Mouse (Mus musculus): Measurements from ENCODE around the gene Gm37419. TPM values are rescaled to one million over a fixed set of nuclear protein-coding genes. Genes with fewer than 3 reads are reported as not detected.

Gene Gm37419
- polyA plus RNA-seq, 1 experiment = not detected

DNA sequence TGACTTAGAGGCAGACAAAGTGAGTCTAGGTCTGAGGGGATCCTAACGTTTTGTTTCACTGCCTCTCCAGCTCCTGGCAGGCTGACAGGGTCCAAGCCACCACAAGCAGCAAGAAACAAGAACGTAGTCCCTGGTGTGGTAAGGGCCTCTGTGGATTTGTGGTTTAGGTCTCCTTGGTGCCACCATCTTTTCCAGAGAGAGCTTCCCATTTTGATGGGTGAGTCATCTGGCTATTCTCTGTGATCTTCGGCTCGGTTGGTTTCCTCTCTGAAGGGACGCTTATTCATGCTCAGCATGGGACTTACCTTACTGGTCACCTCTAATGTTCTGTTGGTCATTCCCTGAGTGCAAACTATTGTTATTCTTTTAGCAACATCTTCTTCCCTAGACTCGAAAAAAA, 28.0 kb downstream of the Gm37419 start:
- TF ChIP-seq E2F4 (IDR thresholded peaks at IDR 0.05; ENCODE audit: insufficient read depth) (no peak), USF1 (IDR thresholded peaks at IDR 0.05; ENCODE audit: low read depth) (no peak), TCF12 (IDR thresholded peaks at IDR 0.05; ENCODE audit: insufficient read depth, poor library complexity, severe bottlenecking) (no peak), MYOG (IDR thresholded peaks at IDR 0.05; ENCODE audit: control insufficient read depth in 1 of 3, insufficient read depth in 1 of 3, insufficient read length in 2 of 3, low read depth in 2 of 3) (no peak), CEBPB (IDR thresholded peaks at IDR 0.05; ENCODE audit: insufficient read depth, poor library complexity, severe bottlenecking) (no peak), MYOD1 (IDR thresholded peaks at IDR 0.05; ENCODE audit: control insufficient read depth in 1 of 3, insufficient read length in 2 of 3, low read depth in 2 of 3) (no peak), POLR2AphosphoS2 (IDR thresholded peaks at IDR 0.05; ENCODE audit: insufficient read length, low read depth) (no peak), POLR2A (IDR thresholded peaks at IDR 0.05; ENCODE audit: insufficient read length, low read depth) (no peak), SRF (IDR thresholded peaks at IDR 0.05; ENCODE audit: control insufficient read depth, insufficient read length, low read depth) (no peak), REST (IDR thresholded peaks at IDR 0.05; ENCODE audit: insufficient read depth, insufficient read length) (no peak), MAX (IDR thresholded peaks at IDR 0.05; ENCODE audit: low read depth) (no peak), TCF3 (IDR thresholded peaks at IDR 0.05; ENCODE audit: insufficient read length, low read depth) (no peak)
- no peaks in the 10 kb centered on the region for H3K79me2 ChIP-seq (ENCODE audit: control insufficient read depth, insufficient read depth)

DNA sequence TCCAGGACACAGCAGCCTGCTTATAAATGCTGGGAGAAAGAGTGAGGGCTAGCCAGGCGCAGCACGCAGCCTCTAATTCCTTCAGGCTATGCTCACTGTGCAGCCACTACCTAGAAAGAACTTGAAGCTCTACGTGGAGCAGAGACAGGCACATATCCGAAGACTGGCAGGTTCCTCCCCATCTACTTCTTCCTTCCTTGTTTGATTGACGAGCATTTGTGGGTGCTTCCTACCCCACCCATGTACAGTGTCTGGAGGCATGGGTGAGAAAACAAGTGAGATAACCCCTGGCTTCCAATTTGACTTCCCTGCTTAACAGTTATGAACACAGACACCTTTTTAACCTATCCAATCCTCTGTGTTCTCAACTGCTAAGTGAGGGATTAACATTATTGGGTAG, 28.5 kb downstream of the Gm37419 start:
- no peaks in the 10 kb centered on the region for H3K27me3 ChIP-seq (ENCODE audit: control insufficient read depth, insufficient read depth, insufficient read length)
- no peak overlapping the region for H3K4me2 ChIP-seq (ENCODE audit: low read depth)
- H3K4me3 ChIP-seq = no peak overlapping the region
- H3K79me2 ChIP-seq (ENCODE audit: control insufficient read depth, insufficient read depth) = no peaks in the 10 kb centered on the region
- H3ac ChIP-seq (ENCODE audit: control insufficient read depth, insufficient read length) = no peak overlapping the region
- TF ChIP-seq SRF (IDR thresholded peaks at IDR 0.05; ENCODE audit: control insufficient read depth, insufficient read length, low read depth) (no peak), TCF12 (IDR thresholded peaks at IDR 0.05; ENCODE audit: insufficient read depth, poor library complexity, severe bottlenecking) (no peak), E2F4 (IDR thresholded peaks at IDR 0.05; ENCODE audit: insufficient read depth) (no peak), REST (IDR thresholded peaks at IDR 0.05; ENCODE audit: insufficient read depth, insufficient read length) (no peak), MAX (IDR thresholded peaks at IDR 0.05; ENCODE audit: low read depth) (no peak), POLR2AphosphoS2 (IDR thresholded peaks at IDR 0.05; ENCODE audit: insufficient read length, low read depth) (no peak), POLR2A (IDR thresholded peaks at IDR 0.05; ENCODE audit: insufficient read length, low read depth) (no peak)
- no peaks in the 10 kb centered on the region for H3K36me3 ChIP-seq (ENCODE audit: control insufficient read depth, insufficient read depth)

More for the DNA sequence above, 28.0 kb downstream of the Gm37419 start:
- Histone ChIP-seq H3K4me2 (ENCODE audit: low read depth) (no peak overlapping the region), H3K27me3 (ENCODE audit: control insufficient read depth, insufficient read depth, insufficient read length) (no peaks in the 10 kb centered on the region), H3K36me3 (ENCODE audit: control insufficient read depth, insufficient read depth) (no peaks in the 10 kb centered on the region), H3ac (ENCODE audit: control insufficient read depth, insufficient read length) (no peak overlapping the region), H3K4me3 (no peak overlapping the region)

DNA sequence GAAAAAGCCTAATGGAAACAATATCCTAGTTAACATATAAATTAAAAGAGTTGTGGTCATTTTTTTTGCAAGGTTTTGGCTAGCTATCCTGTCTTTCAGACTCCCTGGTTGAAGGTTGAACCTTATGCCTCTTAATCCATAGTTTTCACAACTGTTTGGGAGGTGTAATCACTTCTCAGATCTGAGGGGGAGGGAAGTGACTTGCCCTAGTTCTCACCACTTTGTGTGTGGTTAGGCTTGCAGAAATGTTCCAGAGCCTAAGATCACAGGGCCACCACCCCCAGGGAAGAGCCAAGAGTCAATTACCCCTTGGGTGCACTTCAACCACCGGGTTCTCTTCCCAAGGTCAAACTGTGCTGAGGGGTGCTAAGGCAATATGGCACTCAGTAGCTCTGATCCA, 33.4 kb downstream of the Gm37419 start:
- H3K79me2 ChIP-seq (ENCODE audit: control insufficient read depth, insufficient read depth) = no peaks in the 10 kb centered on the region
- H3K4me2 ChIP-seq (ENCODE audit: low read depth) = no peak overlapping the region

DNA sequence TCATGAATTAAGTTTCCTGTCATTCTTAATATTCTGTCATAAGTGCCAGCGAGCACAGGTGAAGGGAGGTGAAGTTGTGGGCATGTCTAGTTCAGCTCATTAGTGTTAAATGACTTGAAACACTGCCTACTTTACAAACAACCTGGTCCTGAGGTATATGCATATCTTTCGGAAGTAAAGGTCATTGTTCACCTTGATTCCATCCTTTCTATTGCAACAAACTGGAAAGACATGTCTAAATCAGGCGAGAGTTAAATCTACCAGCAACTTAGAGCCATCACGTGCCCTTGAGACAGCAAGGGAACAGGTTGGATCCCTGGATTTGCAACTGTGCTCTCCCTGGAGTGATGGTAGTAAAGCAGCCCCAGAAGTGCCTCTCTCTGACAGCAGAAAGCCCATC, 34.3 kb downstream of the Gm37419 start:
- H3K4me2 ChIP-seq (ENCODE audit: low read depth) = no peak overlapping the region
- H3ac ChIP-seq (ENCODE audit: control insufficient read depth, insufficient read length) = no peak overlapping the region
- TF ChIP-seq SRF (IDR thresholded peaks at IDR 0.05; ENCODE audit: control insufficient read depth, insufficient read length, low read depth) (no peak), REST (IDR thresholded peaks at IDR 0.05; ENCODE audit: insufficient read depth, insufficient read length) (no peak), MYOG (IDR thresholded peaks at IDR 0.05; ENCODE audit: control insufficient read depth in 1 of 3, insufficient read depth in 1 of 3, insufficient read length in 2 of 3, low read depth in 2 of 3) (no peak), MYOD1 (IDR thresholded peaks at IDR 0.05; ENCODE audit: control insufficient read depth in 1 of 3, insufficient read length in 2 of 3, low read depth in 2 of 3) (no peak), MAX (IDR thresholded peaks at IDR 0.05; ENCODE audit: low read depth) (no peak), POLR2A (IDR thresholded peaks at IDR 0.05; ENCODE audit: insufficient read length, low read depth) (no peak), TCF12 (IDR thresholded peaks at IDR 0.05; ENCODE audit: insufficient read depth, poor library complexity, severe bottlenecking) (no peak), CEBPB (IDR thresholded peaks at IDR 0.05; ENCODE audit: insufficient read depth, poor library complexity, severe bottlenecking) (no peak), POLR2AphosphoS2 (IDR thresholded peaks at IDR 0.05; ENCODE audit: insufficient read length, low read depth) (no peak), TCF3 (IDR thresholded peaks at IDR 0.05; ENCODE audit: insufficient read length, low read depth) (no peak), USF1 (IDR thresholded peaks at IDR 0.05; ENCODE audit: low read depth) (no peak), E2F4 (IDR thresholded peaks at IDR 0.05; ENCODE audit: insufficient read depth) (no peak)

More for the DNA sequence above, 33.4 kb downstream of the Gm37419 start:
- TF ChIP-seq REST (IDR thresholded peaks at IDR 0.05; ENCODE audit: insufficient read depth, insufficient read length) (no peak), POLR2AphosphoS2 (IDR thresholded peaks at IDR 0.05; ENCODE audit: insufficient read length, low read depth) (no peak), E2F4 (IDR thresholded peaks at IDR 0.05; ENCODE audit: insufficient read depth) (no peak), POLR2A (IDR thresholded peaks at IDR 0.05; ENCODE audit: insufficient read length, low read depth) (no peak), TCF3 (IDR thresholded peaks at IDR 0.05; ENCODE audit: insufficient read length, low read depth) (no peak), USF1 (IDR thresholded peaks at IDR 0.05; ENCODE audit: low read depth) (no peak), SRF (IDR thresholded peaks at IDR 0.05; ENCODE audit: control insufficient read depth, insufficient read length, low read depth) (no peak), TCF12 (IDR thresholded peaks at IDR 0.05; ENCODE audit: insufficient read depth, poor library complexity, severe bottlenecking) (no peak), CEBPB (IDR thresholded peaks at IDR 0.05; ENCODE audit: insufficient read depth, poor library complexity, severe bottlenecking) (no peak), MYOG (IDR thresholded peaks at IDR 0.05; ENCODE audit: control insufficient read depth in 1 of 3, insufficient read depth in 1 of 3, insufficient read length in 2 of 3, low read depth in 2 of 3) (no peak), MYOD1 (IDR thresholded peaks at IDR 0.05; ENCODE audit: control insufficient read depth in 1 of 3, insufficient read length in 2 of 3, low read depth in 2 of 3) (no peak), MAX (IDR thresholded peaks at IDR 0.05; ENCODE audit: low read depth) (no peak)
- Histone ChIP-seq H3ac (ENCODE audit: control insufficient read depth, insufficient read length) (no peak overlapping the region), H3K36me3 (ENCODE audit: control insufficient read depth, insufficient read depth) (no peaks in the 10 kb centered on the region), H3K27me3 (ENCODE audit: control insufficient read depth, insufficient read depth, insufficient read length) (no peaks in the 10 kb centered on the region), H3K4me3 (no peak overlapping the region)

More for the DNA sequence above, 34.3 kb downstream of the Gm37419 start:
- no peaks in the 10 kb centered on the region for H3K27me3 ChIP-seq (ENCODE audit: control insufficient read depth, insufficient read depth, insufficient read length)
- H3K79me2 ChIP-seq (ENCODE audit: control insufficient read depth, insufficient read depth) = no peaks in the 10 kb centered on the region
- no peak overlapping the region for H3K4me3 ChIP-seq
- no peaks in the 10 kb centered on the region for H3K36me3 ChIP-seq (ENCODE audit: control insufficient read depth, insufficient read depth)

All from myocyte (in vitro differentiated cells).